Mouse (Mus musculus) cerebellum, postnatal 14 days (tissue): ENCODE measurements at regions not wholly inside any gene's neighbourhood (a gene's known extent, or its start where the extent isn't known, plus 50 kb on each side); places are given as distances from the start of the nearest gene placed in this dataset.
A peak's percentile ranks its signal among the peaks of the same experiment; 100 is the strongest.

Experiments used
- DNase-seq, 2 experiments: peaks; one replicate each; pipeline ENCODE4 v3.0.0; 2021; ENCODE audit warnings: mixed read lengths in 2 of 2

DNA sequence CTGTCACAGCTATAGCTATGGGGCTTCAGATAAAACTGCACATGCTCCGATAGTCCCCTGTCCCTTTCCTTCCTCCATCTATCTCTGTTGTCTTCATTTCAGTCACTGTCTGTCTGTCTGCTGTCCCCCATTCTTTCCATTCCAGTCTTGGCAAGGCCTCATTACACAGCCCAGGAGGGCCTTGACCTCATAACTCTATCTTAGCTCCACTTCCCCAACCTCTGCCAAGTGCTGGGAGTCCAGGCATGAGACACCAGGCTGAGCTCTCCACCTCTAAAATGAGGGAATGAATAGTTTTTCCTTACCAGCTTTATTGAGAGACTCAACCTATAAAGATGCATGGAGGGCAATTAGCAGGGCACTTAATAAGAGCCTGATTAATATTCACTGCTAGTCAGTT, 76.0 kb upstream of the Frmd4a start:
- no peak for DNase-seq

DNA sequence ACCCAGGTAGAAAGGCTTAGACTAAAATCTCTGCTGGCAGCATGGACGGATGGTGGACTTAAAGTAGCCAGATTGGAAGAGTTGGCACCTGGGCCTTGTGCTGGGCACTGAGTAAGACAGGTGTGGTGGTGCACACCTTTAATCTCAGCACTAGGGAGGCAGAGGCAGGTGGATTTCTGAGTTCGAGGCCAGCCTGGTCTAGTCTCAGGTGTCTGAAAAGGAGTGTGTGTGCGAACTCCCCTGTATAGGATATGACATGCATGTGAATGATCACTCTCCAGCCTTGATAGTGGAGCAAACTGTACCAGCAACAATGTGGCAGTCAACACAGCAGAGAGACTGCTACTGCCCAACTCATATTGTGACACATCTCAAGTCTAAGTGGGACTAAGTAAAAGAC, 70.1 kb upstream of the Frmd4a start:
- DNase-seq, result no peak

DNA sequence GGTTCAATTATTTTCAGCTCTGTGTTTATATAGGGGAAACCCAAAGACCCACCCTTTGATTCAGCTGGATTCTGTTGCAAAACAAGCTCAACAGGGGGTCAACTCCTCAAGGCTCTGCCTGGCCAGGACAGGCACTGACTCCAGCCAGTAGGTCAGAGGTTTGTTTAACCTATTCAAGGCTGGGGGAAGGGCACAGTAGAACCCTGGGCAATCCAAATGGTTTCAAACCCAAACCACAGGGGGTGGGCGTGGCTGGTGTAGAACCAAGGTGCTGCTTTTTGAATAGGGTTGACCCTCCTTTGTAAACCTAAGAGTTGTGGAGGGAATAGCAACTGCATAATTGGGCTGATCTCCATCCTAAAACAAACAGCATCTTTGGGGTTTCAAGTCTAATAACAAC, 69.2 kb upstream of the Frmd4a start:
- DNase-seq, result no peak

DNA sequence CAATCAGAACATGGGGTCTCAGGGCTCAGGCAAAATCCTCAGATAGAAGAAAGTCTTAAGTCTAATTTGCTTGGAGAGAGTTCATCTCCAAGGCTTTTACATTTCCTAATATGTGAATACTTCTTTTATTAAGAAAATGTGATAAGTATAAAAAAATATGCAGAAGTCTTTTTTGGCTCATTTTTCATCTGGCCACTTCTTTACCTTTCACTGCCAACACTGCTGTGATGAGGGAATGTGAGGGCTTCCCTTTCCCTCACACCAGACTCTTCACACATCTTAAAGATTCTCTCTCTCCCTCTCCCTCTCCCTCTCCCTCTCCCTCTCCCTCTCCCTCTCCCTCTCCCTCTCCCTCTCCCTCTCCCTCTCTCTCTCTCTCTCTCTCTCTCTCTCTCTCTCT, 60.0 kb upstream of the Frmd4a start:
- no peak for DNase-seq

DNA sequence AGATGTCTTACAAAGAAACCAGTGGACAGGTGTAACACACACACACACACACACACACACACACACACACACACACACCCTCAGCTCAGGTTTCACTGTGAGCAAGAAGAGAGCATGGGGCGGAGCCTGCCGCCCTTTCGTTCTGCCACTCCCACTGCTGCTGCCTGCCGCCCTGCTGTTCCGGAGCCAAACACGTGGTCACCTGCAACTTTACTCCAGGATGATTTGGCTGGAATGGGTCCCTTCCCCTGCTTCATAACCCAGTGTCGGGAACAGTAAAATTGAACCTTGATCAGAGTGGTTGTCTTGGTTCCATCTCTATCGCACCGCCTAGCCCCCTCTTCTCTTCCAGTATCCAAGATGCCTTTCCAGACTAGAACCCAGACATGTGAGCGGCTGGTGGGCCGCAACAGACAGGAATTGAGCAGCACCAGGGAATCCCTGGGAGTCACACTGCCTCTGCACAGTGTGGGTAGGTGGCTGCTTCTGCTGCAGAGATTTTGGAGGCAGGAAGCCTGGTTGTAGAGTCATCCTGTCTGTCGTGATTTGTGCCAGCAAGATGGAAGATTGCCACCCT, 59.4 kb upstream of the Frmd4a start:
- DNase-seq, result peak; percentile 18 to 29

DNA sequence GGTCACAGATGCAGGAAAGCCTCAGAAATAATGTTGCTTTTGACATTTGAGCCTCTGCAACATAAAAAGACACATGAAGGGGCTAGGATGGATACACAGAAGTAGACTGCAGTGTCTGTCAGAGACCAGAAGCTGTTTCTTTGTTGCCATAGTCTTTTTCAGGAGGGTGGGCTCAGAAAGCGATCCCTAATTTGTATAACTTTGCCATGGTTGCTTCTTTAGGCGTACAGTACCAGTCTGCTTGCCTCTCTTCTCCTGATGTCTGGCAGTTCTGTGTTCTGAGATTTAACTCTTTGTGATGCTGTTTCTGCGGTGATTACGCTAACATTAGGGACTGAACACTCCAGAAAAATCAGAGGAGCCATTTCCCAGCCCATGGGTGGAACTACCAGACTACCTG, 58.8 kb upstream of the Frmd4a start:
- no peak for DNase-seq

DNA sequence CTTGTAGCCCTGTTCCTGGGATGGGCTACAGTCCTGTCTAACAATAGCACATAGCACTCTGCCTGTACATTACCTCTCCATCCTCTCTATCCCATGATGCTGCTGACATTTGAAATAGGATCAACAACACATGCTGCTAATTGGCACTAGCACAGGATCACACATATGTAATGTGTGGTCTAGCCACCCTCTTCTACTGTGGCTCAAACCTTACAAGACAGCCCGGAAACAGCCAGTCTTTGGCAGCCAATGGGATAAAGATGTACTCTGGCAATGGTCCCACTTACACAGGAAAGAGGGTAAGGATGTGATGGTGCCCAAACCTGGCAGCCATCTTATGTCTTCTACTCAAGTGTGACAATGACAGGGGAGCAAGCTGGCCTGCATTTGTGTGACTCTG, 58.3 kb upstream of the Frmd4a start:
- peak; percentile 35 to 58 for DNase-seq

DNA sequence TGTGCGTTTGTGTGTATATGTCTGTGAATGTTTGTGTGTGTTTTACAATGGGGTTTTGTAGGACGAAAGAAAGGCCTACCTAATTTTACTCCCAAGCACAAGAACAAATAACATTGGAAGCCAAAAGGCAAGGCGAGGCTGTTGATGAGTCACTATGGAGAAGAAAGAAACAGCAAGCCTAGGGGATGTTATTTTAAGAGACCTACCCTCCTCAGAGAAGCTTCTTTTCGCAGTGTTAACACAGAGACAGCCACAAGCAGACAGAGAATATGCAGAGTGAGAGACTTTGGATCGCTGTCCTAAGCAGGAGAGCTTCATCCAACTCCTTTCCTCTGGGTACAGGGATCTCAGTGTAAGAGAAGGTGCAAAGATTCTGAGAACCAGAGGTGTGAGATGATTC, 57.3 kb upstream of the Frmd4a start:
- no peak for DNase-seq

DNA sequence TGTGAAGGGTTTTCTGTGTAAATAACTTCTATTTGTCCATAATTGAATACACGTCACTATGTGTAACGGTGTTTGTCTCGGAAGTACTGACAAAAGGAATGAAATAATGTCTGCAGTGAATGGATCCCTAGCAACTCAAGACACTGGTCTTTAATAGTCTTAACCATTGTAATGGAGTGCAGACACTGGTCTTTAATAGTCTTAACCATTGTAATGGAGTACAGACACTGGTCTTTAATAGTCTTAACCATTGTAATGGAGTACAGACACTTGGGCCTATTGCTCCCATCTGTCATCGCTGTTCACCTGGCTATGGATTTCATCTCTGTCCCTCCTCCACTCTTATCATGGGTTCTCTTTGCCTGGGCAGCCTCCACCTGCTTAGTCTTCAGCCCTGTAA, 53.2 kb upstream of the Frmd4a start:
- no peak for DNase-seq
